Mouse (Mus musculus): ENCODE results near the gene Plxnd1. TPM values are rescaled to one million over a fixed set of nuclear protein-coding genes. Genes with fewer than 3 reads are reported as not detected.

Plxnd1 gene
- total and polyA plus RNA-seq, 2 experiments from 2014 or later: 2.8 to 17.3 TPM

GRCm38 (mm10) chr6:115983306-115984038 lies 11.3 kb downstream of the Plxnd1 start:
- Histone ChIP-seq H3K9ac (replicated peaks; ENCODE audit: low read length, poor library complexity, severe bottlenecking) (no peak overlapping the region), H3K4me3 (ENCODE audit: low read depth, low read length) (no peak overlapping the region), H3K4me1 (ENCODE audit: insufficient read depth, low read length) (peaks cover 9% of the 10 kb centered on the region; the same call in 1 of the 2 replicates), H3K9me3 (ENCODE audit: low read length) (no peaks in the 10 kb centered on the region), H3K27me3 (ENCODE audit: insufficient read depth, low read length) (no peaks in the 10 kb centered on the region), H3K27ac (ENCODE audit: low read depth, low read length) (no peak overlapping the region), H3K4me2 (ENCODE audit: low read depth, low read length, poor library complexity, severe bottlenecking) (no peak overlapping the region), H3K36me3 (ENCODE audit: insufficient read depth, low read length) (no peaks in the 10 kb centered on the region)
- TF ChIP-seq CTCF (IDR thresholded peaks at IDR 0.05): no peak
- 67% methylated on average over 12 of the region's 12 CpGs for WGBS
- DNase-seq (ENCODE audit: low spot score) (no peak), ATAC-seq (ENCODE audit: low FRiP score) (no peak)

DNA sequence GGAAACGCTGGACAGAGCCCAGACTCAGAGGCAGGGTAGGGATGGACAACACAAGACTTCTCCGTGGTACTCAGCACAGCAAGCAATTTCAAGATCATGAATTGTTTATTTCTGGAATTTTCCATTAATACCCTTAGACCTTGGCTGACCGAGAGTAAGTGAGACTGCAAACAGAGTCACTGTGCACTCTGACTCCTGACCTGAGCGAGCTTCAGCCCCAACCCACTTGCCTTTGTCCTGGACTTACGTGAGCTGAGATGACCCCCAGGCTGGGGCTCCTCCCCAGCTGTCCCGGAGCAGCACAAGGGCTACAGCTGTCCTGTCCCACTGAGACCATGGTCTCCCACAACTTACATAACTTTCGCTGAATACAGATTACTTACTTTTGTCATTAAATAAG lies 11.9 kb downstream of the Plxnd1 start:
- WGBS: 58% methylated on average over 7 of the region's 7 CpGs

DNA sequence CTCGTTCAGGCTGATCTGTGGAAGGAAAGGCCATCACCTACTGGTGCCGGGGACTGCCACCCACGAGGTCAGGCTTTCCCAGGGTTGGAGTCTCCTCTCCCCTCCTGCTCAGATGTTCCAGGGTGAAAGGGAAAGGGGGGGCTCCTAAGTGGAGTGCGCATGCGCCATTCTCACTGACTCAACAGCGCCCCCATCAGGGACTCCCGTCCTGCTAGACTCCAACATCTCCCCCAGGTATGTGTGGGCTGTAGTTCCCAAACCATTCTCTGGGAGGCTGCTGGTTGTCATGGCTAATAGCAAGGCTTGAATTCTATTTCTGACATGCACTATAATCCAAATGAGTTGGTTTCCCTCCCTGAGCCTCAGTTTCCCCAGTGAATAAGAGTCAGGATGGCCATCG lies 16.2 kb downstream of the Plxnd1 start:
- DNase-seq (ENCODE audit: low spot score): no peak
- H3K9ac ChIP-seq (replicated peaks; ENCODE audit: low read length, poor library complexity, severe bottlenecking): no peak overlapping the region
- no peaks in the 10 kb centered on the region for H3K36me3 ChIP-seq (ENCODE audit: insufficient read depth, low read length)
- peak; percentile 27; the same call in 1 of the 2 replicates for TF ChIP-seq CTCF (IDR thresholded peaks at IDR 0.05)
- 69% methylated on average over 8 of the region's 8 CpGs for WGBS
- no peak overlapping the region for H3K27ac ChIP-seq (ENCODE audit: low read depth, low read length)
- no peaks in the 10 kb centered on the region for H3K9me3 ChIP-seq (ENCODE audit: low read length)
- no peak for ATAC-seq (ENCODE audit: low FRiP score)
- H3K4me3 ChIP-seq (ENCODE audit: low read depth, low read length): no peak overlapping the region
- peaks cover 3% of the 10 kb centered on the region; the same call in 1 of the 2 replicates for H3K4me1 ChIP-seq (ENCODE audit: insufficient read depth, low read length)
- no peak overlapping the region for H3K4me2 ChIP-seq (ENCODE audit: low read depth, low read length, poor library complexity, severe bottlenecking)
- no peaks in the 10 kb centered on the region for H3K27me3 ChIP-seq (ENCODE audit: insufficient read depth, low read length)

More for the DNA sequence above, 11.9 kb downstream of the Plxnd1 start:
- H3K36me3 ChIP-seq (ENCODE audit: insufficient read depth, low read length): no peaks in the 10 kb centered on the region
- no peak for TF ChIP-seq CTCF (IDR thresholded peaks at IDR 0.05)
- H3K27me3 ChIP-seq (ENCODE audit: insufficient read depth, low read length): no peaks in the 10 kb centered on the region
- H3K9me3 ChIP-seq (ENCODE audit: low read length): no peaks in the 10 kb centered on the region
- no peak overlapping the region for H3K4me2 ChIP-seq (ENCODE audit: low read depth, low read length, poor library complexity, severe bottlenecking)
- DNase-seq (ENCODE audit: low spot score) (no peak), ATAC-seq (ENCODE audit: low FRiP score) (no peak)
- no peak overlapping the region for H3K4me3 ChIP-seq (ENCODE audit: low read depth, low read length)
- no peak overlapping the region for H3K27ac ChIP-seq (ENCODE audit: low read depth, low read length)
- H3K4me1 ChIP-seq (ENCODE audit: insufficient read depth, low read length): peaks cover 9% of the 10 kb centered on the region; the same call in 1 of the 2 replicates
- H3K9ac ChIP-seq (replicated peaks; ENCODE audit: low read length, poor library complexity, severe bottlenecking): no peak overlapping the region

DNA sequence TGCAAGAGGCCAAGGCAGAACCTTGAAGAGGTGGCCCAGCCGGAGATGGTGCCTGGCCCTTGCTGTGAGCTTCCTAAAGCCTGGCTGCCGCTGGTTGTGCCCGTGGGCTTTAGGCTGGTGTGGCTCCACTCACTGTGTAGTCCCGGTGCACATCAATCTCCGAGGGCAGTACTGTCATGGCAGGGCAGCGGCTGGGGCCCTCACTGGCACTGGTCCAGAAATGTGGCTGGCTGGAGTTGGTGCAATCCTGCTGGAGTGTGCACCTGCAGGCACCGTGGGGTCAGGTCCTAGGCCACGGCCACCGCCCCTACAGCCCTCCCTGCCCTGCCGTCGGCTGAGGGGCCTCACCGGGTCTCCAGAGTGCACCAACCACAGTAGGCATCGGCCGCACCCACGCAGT lies 17.0 kb downstream of the Plxnd1 start:
- no peak overlapping the region for H3K4me3 ChIP-seq (ENCODE audit: low read depth, low read length)
- H3K27ac ChIP-seq (ENCODE audit: low read depth, low read length): no peak overlapping the region
- H3K36me3 ChIP-seq (ENCODE audit: insufficient read depth, low read length): no peaks in the 10 kb centered on the region
- H3K4me1 ChIP-seq (ENCODE audit: insufficient read depth, low read length): 0 out of 2 replicates have a peak, but pooled peaks cover 3% of the 10 kb centered on the region
- no peak overlapping the region for H3K4me2 ChIP-seq (ENCODE audit: low read depth, low read length, poor library complexity, severe bottlenecking)
- H3K27me3 ChIP-seq (ENCODE audit: insufficient read depth, low read length): no peaks in the 10 kb centered on the region
- no peak for TF ChIP-seq CTCF (IDR thresholded peaks at IDR 0.05)
- H3K9ac ChIP-seq (replicated peaks; ENCODE audit: low read length, poor library complexity, severe bottlenecking): no peak overlapping the region
- DNase-seq (ENCODE audit: low spot score) (no peak), ATAC-seq (ENCODE audit: low FRiP score) (no peak)
- no peaks in the 10 kb centered on the region for H3K9me3 ChIP-seq (ENCODE audit: low read length)
- 88% methylated on average over 15 of the region's 15 CpGs for WGBS

DNA sequence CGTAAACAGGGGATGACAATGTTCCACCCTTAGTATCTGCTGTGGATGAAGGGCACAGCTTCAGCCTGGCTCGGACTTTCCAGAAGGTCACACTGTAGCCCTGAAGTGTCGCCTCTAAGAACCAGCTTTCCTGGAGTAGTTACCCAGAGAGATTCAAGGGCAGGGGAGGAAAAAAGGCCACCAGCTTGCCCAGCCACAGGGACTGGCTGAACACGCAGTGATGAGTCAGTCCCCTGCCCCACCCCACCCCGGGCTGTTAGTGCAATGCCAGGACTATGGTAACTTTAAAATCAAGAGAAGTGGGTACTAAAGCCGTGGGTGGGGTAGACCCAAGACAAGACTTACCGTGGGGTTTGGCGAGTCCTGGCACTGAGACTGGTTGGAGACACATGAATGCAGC lies 19.2 kb downstream of the Plxnd1 start:
- Histone ChIP-seq H3K4me1 (ENCODE audit: insufficient read depth, low read length) (0 out of 2 replicates have a peak, but pooled peaks cover 3% of the 10 kb centered on the region), H3K4me2 (ENCODE audit: low read depth, low read length, poor library complexity, severe bottlenecking) (no peak overlapping the region), H3K9ac (replicated peaks; ENCODE audit: low read length, poor library complexity, severe bottlenecking) (no peak overlapping the region), H3K4me3 (ENCODE audit: low read depth, low read length) (no peak overlapping the region), H3K36me3 (ENCODE audit: insufficient read depth, low read length) (no peaks in the 10 kb centered on the region), H3K27me3 (ENCODE audit: insufficient read depth, low read length) (no peaks in the 10 kb centered on the region), H3K9me3 (ENCODE audit: low read length) (no peaks in the 10 kb centered on the region), H3K27ac (ENCODE audit: low read depth, low read length) (no peak overlapping the region)
- whole genome bisulfite sequencing: 86% methylated on average over 8 of the region's 8 CpGs
- TF ChIP-seq CTCF (IDR thresholded peaks at IDR 0.05): no peak
- ATAC-seq (ENCODE audit: low FRiP score) (no peak), DNase-seq (ENCODE audit: low spot score) (no peak)

DNA sequence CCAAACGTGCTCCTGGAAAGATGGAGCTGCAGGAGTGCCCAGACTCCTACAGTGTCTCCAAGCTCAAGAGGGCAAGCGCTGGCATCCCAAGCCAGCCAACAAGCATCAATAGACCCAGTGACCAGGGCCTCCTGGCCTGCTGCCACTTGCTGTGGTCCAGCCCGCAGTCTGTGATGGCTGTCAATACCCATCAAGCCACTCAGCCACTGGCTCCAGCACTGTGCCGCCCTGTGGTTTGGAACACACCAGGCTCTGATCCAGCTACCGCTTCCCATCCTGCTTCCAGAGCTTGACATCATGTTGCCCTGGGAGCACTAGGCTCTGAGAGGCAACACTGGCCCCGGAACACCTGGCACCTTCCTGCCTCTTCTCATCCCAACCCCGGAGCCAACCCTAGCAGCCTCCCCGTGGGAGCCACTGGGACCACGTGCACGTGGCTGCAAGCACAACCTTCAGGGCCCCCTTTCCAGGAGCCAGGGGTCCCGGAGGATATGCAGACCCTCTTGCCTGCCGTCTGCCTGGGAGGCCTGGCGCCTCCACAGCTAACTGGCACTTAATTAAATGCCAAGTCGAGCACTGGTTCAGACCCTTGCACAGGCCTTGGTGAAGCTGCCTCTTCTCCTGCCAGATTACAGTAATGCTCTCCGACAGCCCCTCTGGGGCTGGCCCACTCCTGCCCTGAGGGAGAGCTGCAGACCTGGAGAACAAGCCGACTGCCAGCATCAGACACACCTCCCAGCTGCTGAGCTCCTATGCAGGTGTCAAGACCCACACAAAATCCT lies 20.7 kb downstream of the Plxnd1 start:
- Histone ChIP-seq H3K9me3 (ENCODE audit: low read length) (no peaks in the 10 kb centered on the region), H3K4me2 (ENCODE audit: low read depth, low read length, poor library complexity, severe bottlenecking) (no peak overlapping the region), H3K36me3 (ENCODE audit: insufficient read depth, low read length) (no peaks in the 10 kb centered on the region), H3K4me1 (ENCODE audit: insufficient read depth, low read length) (0 out of 2 replicates have a peak, but pooled peaks cover 3% of the 10 kb centered on the region), H3K27me3 (ENCODE audit: insufficient read depth, low read length) (no peaks in the 10 kb centered on the region), H3K4me3 (ENCODE audit: low read depth, low read length) (no peak overlapping the region), H3K9ac (replicated peaks; ENCODE audit: low read length, poor library complexity, severe bottlenecking) (no peak overlapping the region), H3K27ac (ENCODE audit: low read depth, low read length) (no peak overlapping the region)
- TF ChIP-seq CTCF (IDR thresholded peaks at IDR 0.05): no peak
- peak; percentile 62 for DNase-seq (ENCODE audit: low spot score)
- ATAC-seq (ENCODE audit: low FRiP score): peak; percentile 38; the same call in 1 of the 2 replicates
- WGBS: 62% methylated on average over 16 of the region's 16 CpGs
